Mouse (Mus musculus) embryonic facial prominence, embryonic 11.5 days (tissue): Measurements from ENCODE around the gene Ptcd1. TPM values are rescaled to one million over a fixed set of nuclear protein-coding genes. Genes with fewer than 3 reads are reported as not detected.
A peak's percentile ranks its signal among the peaks of the same experiment; 100 is the strongest.
"Not testable (repeated sequence)": the region's sequence is repeated elsewhere in the genome, so short reads cannot be mapped to it uniquely, and the experiment has no call there.

Source experiments
- ATAC-seq: fragments of 200-750 bp; cut with Nextera tagmentation; replicated peaks from 2 replicates; pipeline ENCODE4 v1.8.0; 2017; ENCODE audit warnings: low read depth; ENCODE audit not compliant: insufficient number of reproducible peaks, low FRiP score, low TSS enrichment
- DNase-seq: peaks from one replicate; pipeline ENCODE4 v3.0.0-alpha.2; 2015; ENCODE audit warnings: low spot score
- H3K27ac ChIP-seq: fragments of 300-500 bp; sonication (generic); replicated peaks from 2 replicates; pipeline ENCODE4 v1.5.1; 2014; ENCODE audit warnings: mild to moderate bottlenecking, low read depth, low read length, control low read depth
- H3K27me3 ChIP-seq: fragments of 300-500 bp; sonication (generic); 2 replicates; pipeline ENCODE4 v1.6.1; 2014; ENCODE audit warnings: mild to moderate bottlenecking, low read length, moderate library complexity, mixed read lengths; ENCODE audit not compliant: control insufficient read depth, insufficient read depth
- H3K36me3 ChIP-seq: fragments of 300-500 bp; sonication (generic); replicated peaks from 2 replicates; pipeline ENCODE4 v1.6.1; 2014; ENCODE audit warnings: low read depth, mild to moderate bottlenecking, low read length, moderate library complexity, mixed read lengths; ENCODE audit not compliant: control insufficient read depth, insufficient read depth
- H3K4me1 ChIP-seq: fragments of 300-500 bp; sonication (generic); 2 replicates; pipeline ENCODE4 v1.6.1; 2014; ENCODE audit warnings: low read length, mixed read lengths; ENCODE audit not compliant: control insufficient read depth, insufficient read depth
- H3K4me2 ChIP-seq: fragments of 300-500 bp; sonication (generic); 2 replicates; pipeline ENCODE4 v1.6.1; 2014; ENCODE audit warnings: low read depth, mild to moderate bottlenecking, control low read depth, low read length, moderate library complexity
- H3K4me3 ChIP-seq: fragments of 300-500 bp; sonication (generic); 2 replicates; pipeline ENCODE4 v1.5.1; 2014; ENCODE audit warnings: low read depth, low read length, control low read depth
- H3K9ac ChIP-seq: fragments of 300-500 bp; sonication (generic); replicated peaks from 2 replicates; pipeline ENCODE4 v1.6.1; 2014; ENCODE audit warnings: mild to moderate bottlenecking, control low read depth, low read length
- H3K9me3 ChIP-seq: fragments of 300-500 bp; sonication (generic); replicated peaks from 2 replicates; pipeline ENCODE4 v1.6.1; 2016; ENCODE audit warnings: mild to moderate bottlenecking, low read length, inconsistent platforms, mixed read lengths; ENCODE audit not compliant: control insufficient read depth
- WGBS: fragments of 180-500 bp; shearing (Covaris S2); extraction: QIAGEN DNeasy Blood & Tissue Kit; methylation state at CpG from one replicate; pipeline ENCODE4 v1.1.7; 2014; 5-methylcytosine and 5-hydroxymethylcytosine counted together
- polyA plus RNA-seq: library from polyadenylated mRNA; unstranded; fragments of >200 nt; fragmentation: Nextera tagmentation; extraction: Ambion mirVana; gene quantifications from 2 replicates; pipeline ENCODE4 v1.2.1, GENCODE M21; 2014

The Ptcd1 gene
- polyA plus RNA-seq, 1 experiment from 2014 or later: 13.3 TPM

GRCm38 (mm10) chr5:145152690-145153089, 14.2 kb downstream of the Ptcd1 start:
- Histone ChIP-seq H3K36me3 (peaks cover 10% of the 10 kb centered on the region), H3K4me2 (no peak overlapping the region), H3K4me3 (no peak overlapping the region), H3K9me3 (no peaks in the 10 kb centered on the region), H3K27me3 (no peaks in the 10 kb centered on the region), H3K27ac (no peak overlapping the region), H3K4me1 (no peaks in the 10 kb centered on the region), H3K9ac (no peak overlapping the region)
- DNase-seq (no peak), ATAC-seq (no peak)
- 93% methylated on average over 5 of the region's 5 CpGs for WGBS

DNA sequence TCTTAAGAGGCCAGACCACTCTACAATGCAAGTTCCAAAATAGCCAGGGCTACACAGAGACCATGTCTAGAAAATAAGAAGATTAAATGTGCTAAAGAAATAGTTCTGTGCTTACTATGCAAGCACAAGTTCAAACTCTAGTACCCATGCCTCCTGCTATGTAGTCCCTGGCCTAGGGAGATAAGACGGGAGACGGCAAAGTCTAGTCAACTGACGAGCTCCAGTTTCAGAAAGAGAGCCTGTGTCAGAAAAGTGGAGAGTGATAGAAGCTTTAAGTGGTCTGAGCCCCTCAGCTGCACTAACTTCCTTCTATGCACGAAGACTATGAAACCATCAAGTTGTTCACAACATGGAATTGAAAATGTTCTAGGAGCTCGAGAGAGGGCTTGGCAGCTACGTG, 17.6 kb downstream of the Ptcd1 start:
- Histone ChIP-seq H3K4me3 (no peak overlapping the region), H3K4me2 (no peak overlapping the region), H3K9me3 (no peaks in the 10 kb centered on the region), H3K27me3 (no peaks in the 10 kb centered on the region), H3K4me1 (no peaks in the 10 kb centered on the region), H3K36me3 (peaks cover 10% of the 10 kb centered on the region), H3K9ac (no peak overlapping the region), H3K27ac (no peak overlapping the region)
- ATAC-seq: no peak
- 88% methylated on average over 6 of the region's 6 CpGs for WGBS
- no peak for DNase-seq

GRCm38 (mm10) chr5:145147748-145148147, 19.2 kb downstream of the Ptcd1 start:
- peaks cover 10% of the 10 kb centered on the region for H3K36me3 ChIP-seq
- WGBS: 93% methylated on average over 5 of the region's 5 CpGs

GRCm38 (mm10) chr5:145140611-145141010, 26.3 kb downstream of the Ptcd1 start:
- peak overlapping the region; percentile 53 for H3K4me2 ChIP-seq
- H3K9ac ChIP-seq: peak overlapping the region; percentile 95
- DNase-seq (no peak), ATAC-seq (no peak)
- peak overlapping the region; percentile 76 for H3K27ac ChIP-seq
- peak overlapping the region; percentile 95 for H3K4me3 ChIP-seq
- no peaks in the 10 kb centered on the region for H3K9me3 ChIP-seq
- H3K36me3 ChIP-seq: peaks cover 6% of the 10 kb centered on the region
- 1% methylated on average over 18 of the region's 18 CpGs for WGBS
- no peaks in the 10 kb centered on the region for H3K4me1 ChIP-seq
- no peaks in the 10 kb centered on the region for H3K27me3 ChIP-seq

More at GRCm38 (mm10) chr5:145147748-145148147, 19.2 kb downstream of the Ptcd1 start:
- DNase-seq (no peak), ATAC-seq (no peak)
- no peak overlapping the region for H3K9ac ChIP-seq
- H3K27ac ChIP-seq: no peak overlapping the region
- H3K4me1 ChIP-seq: no peaks in the 10 kb centered on the region
- H3K9me3 ChIP-seq: no peaks in the 10 kb centered on the region
- H3K4me3 ChIP-seq: no peak overlapping the region
- H3K27me3 ChIP-seq: no peaks in the 10 kb centered on the region
- no peak overlapping the region for H3K4me2 ChIP-seq

DNA sequence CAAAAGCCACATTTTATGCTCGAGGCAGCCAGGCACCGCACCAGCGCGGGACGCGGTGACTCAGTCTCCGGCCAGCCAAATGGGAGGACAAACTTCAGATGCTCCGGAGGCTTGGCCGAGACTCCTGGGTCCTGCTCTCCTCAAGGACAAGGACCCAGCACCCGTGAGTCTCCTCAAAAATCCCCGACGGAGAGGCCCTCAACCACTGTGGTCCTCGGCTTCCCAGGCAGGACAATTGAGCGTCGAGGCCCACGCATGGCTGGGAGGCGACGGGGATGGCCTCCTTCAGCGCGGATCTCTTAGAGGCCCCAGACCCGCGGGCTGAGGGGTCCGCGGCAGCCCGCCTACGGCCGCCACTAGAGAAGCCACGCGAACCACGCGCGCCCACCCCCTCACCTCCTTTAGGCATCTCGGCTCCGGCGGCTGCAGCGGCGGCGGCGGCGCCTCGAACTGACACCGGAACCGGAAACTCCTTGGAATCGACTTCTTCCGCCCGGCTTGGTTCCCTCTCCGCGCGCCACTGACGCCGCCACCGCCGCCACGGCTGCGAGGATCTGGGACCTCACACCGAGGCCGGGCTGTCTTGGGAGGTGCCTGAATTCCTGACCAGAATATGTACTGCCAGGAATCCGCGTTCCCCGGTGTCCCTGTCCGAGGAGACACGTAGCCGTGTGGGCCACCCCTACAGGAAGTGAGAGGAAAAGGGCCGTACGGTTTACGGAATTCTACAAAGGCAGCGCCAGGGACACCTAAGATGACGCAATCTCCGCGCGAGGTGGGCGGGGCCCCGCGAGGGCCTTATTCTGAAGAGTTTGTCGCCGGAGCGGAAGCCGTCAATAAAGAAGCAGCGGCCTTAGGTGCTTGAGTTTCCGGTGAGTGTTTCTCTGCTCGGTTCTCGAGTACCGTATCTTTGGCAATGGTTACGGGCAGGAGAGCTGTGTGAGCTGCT, 27.1 kb downstream of the Ptcd1 start, which contains the start of the genes Pdap1 and Bud31:
Gene Pdap1, minus strand, starts transcription at position 668 of the 949 bp plus-strand sequence.
Gene Bud31, plus strand, starts transcription at position 792 of the 949 bp plus-strand sequence.
- WGBS: under 1% methylated on average over 76 of the region's 84 CpGs
- DNase-seq: peak; percentile 96
- Histone ChIP-seq H3K4me1 (no peaks in the 10 kb centered on the region), H3K9ac (peak within 1 kb of the TSS; percentile 95), H3K4me3 (peak within 1 kb of the TSS; percentile 95), H3K9me3 (no peaks in the 10 kb centered on the region), H3K4me2 (peak within 1 kb of the TSS; percentile 56), H3K36me3 (peaks cover 8% of the 10 kb centered on the region), H3K27me3 (no peaks in the 10 kb centered on the region), H3K27ac (peak within 1 kb of the TSS; percentile 76)
- peak; percentile 92 for ATAC-seq

DNA sequence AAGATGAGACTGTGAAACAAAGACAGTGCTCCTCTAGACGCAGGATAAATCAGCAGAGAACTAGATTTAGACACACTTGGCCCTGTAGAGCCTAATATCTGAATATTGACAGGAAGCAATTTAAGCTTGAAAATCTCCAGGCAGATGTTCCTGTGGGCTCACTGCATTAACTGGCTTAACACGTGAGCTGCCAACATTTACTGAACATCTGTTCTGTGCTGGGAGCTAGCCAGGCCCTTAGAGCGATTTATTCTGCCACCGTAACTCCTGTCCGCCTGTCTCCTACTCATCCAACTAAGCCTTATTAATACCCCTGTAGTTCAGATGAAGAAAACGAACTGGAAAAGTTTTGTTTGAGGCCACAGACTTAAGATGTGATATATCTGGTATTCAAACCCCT, 28.1 kb downstream of the Ptcd1 start:
- H3K4me3 ChIP-seq: peak overlapping the region; percentile 95
- ATAC-seq (no peak), DNase-seq (no peak)
- WGBS: 18% methylated on average over 6 of the region's 6 CpGs
- H3K27me3 ChIP-seq: no peaks in the 10 kb centered on the region
- peaks cover 18% of the 10 kb centered on the region for H3K36me3 ChIP-seq
- H3K4me1 ChIP-seq: no peaks in the 10 kb centered on the region
- H3K4me2 ChIP-seq: peak overlapping the region; percentile 56
- H3K9me3 ChIP-seq: no peaks in the 10 kb centered on the region
- peak overlapping the region; percentile 95 for H3K9ac ChIP-seq
- H3K27ac ChIP-seq: no peak overlapping the region; the same call in 1 of the 2 replicates

DNA sequence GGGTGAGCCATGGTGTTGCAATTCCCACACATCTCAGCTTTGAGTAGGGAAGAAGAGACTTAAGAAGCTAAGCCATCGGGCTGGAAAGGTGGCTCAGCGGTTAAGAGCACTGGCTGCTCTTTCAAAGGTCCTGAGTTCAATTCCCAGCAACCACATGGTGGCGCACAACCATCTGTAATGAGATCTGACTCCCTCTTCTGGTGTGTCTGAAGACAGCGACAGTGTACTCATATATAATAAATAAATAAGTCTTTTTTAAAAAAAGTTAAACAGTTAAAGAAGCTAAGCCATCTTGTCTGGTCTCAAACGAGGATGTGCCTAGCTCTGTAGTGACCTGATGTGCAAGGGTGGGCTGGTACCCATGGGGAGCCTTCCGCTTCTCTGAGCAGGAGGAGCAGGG, 33.6 kb downstream of the Ptcd1 start:
- not testable (repeated sequence) for H3K4me1 ChIP-seq, H3K27me3 ChIP-seq, DNase-seq, H3K4me2 ChIP-seq, ATAC-seq, H3K27ac ChIP-seq, H3K9me3 ChIP-seq, H3K9ac ChIP-seq, H3K4me3 ChIP-seq
- peaks cover 47% of the 10 kb centered on the region for H3K36me3 ChIP-seq
- 85% methylated on average over 6 of the region's 6 CpGs for WGBS

- no peak overlapping the region for H3K4me2 ChIP-seq
- H3K36me3 ChIP-seq: peaks cover 44% of the 10 kb centered on the region
- WGBS: 89% methylated on average over 3 of the region's 3 CpGs
- no peaks in the 10 kb centered on the region for H3K9me3 ChIP-seq
- no peaks in the 10 kb centered on the region for H3K27me3 ChIP-seq
- no peak overlapping the region for H3K4me3 ChIP-seq
- H3K27ac ChIP-seq: no peak overlapping the region
- ATAC-seq: no peak
- H3K4me1 ChIP-seq: no peaks in the 10 kb centered on the region
- H3K9ac ChIP-seq: no peak overlapping the region
- no peak for DNase-seq
These were observed 35.9 kb downstream of the Ptcd1 start for GRCm38 (mm10) chr5:145130995-145131394.
